Mouse (Mus musculus) common myeloid progenitor, adult 5-6 weeks (primary cell): Measurements from ENCODE around the gene Nxpe3. TPM values are rescaled to one million over a fixed set of nuclear protein-coding genes. Genes with fewer than 3 reads are reported as not detected.
"Not testable (repeated sequence)": the region's sequence is repeated elsewhere in the genome, so short reads cannot be mapped to it uniquely, and the experiment has no call there.

Experiments
- ATAC-seq: replicated peaks from 2 replicates; pipeline ENCODE4 v1.8.0; 2016; ENCODE audit warnings: low read depth, mild to moderate bottlenecking, moderate TSS enrichment, inconsistent platforms; ENCODE audit not compliant: poor library complexity, severe bottlenecking
- total RNA-seq: library from RNA; stranded (forward); fragments of 200-1000, 187-1606 nt; gene quantifications from 2 replicates; pipeline ENCODE4 v1.2.3, GENCODE M21; 2017

Gene Nxpe3
- total RNA-seq, 1 experiment from 2014 or later: 15.5 TPM

GRCm38 (mm10) chr16:55891346-55891745 is 3.7 kb downstream of the Nxpe3 start:
- ATAC-seq: no peak

GRCm38 (mm10) chr16:55890346-55891136 is 4.5 kb downstream of the Nxpe3 start:
- no peak for ATAC-seq

- no peak for ATAC-seq
Observed at GRCm38 (mm10) chr16:55889451-55889850, 5.6 kb downstream of the Nxpe3 start.

GRCm38 (mm10) chr16:55888584-55888960 is 6.5 kb downstream of the Nxpe3 start:
- ATAC-seq: no peak

GRCm38 (mm10) chr16:55887814-55888583 is 7.1 kb downstream of the Nxpe3 start:
- ATAC-seq: peak; percentile 93

- no peak for ATAC-seq
Observed at GRCm38 (mm10) chr16:55884246-55884645, 10.8 kb downstream of the Nxpe3 start.

GRCm38 (mm10) chr16:55876025-55876424 is 19.1 kb downstream of the Nxpe3 start:
- 0 out of 2 replicates have a peak, but pooled peaks have one; percentile 18 for ATAC-seq

GRCm38 (mm10) chr16:55863832-55864231 is 31.3 kb downstream of the Nxpe3 start:
- no peak for ATAC-seq

- ATAC-seq: peak; percentile 97
Observed at GRCm38 (mm10) chr16:55863149-55863815, 31.8 kb downstream of the Nxpe3 start.

GRCm38 (mm10) chr16:55861104-55861503 is 34.0 kb downstream of the Nxpe3 start:
- ATAC-seq: no peak

- not testable (repeated sequence) for ATAC-seq
Observed at GRCm38 (mm10) chr16:55859421-55859820, 35.7 kb downstream of the Nxpe3 start.

- peak; percentile 87 for ATAC-seq
Observed at GRCm38 (mm10) chr16:55858465-55858864, 36.6 kb downstream of the Nxpe3 start.

GRCm38 (mm10) chr16:55852943-55853727 is 42.0 kb downstream of the Nxpe3 start:
- peak; percentile 92 for ATAC-seq

GRCm38 (mm10) chr16:55852515-55852914 is 42.6 kb downstream of the Nxpe3 start:
- ATAC-seq: no peak

GRCm38 (mm10) chr16:55850485-55850884 is 44.6 kb downstream of the Nxpe3 start:
- no peak for ATAC-seq

GRCm38 (mm10) chr16:55847679-55848078 is 47.4 kb downstream of the Nxpe3 start:
- ATAC-seq: no peak

GRCm38 (mm10) chr16:55844847-55845246 is 50.2 kb downstream of the Nxpe3 start:
- no peak for ATAC-seq

- no peak for ATAC-seq
Observed at GRCm38 (mm10) chr16:55843919-55844318, 51.2 kb downstream of the Nxpe3 start.

- no peak for ATAC-seq
Observed at GRCm38 (mm10) chr16:55843134-55843533, 52.0 kb downstream of the Nxpe3 start.

GRCm38 (mm10) chr16:55841506-55841905 is 53.6 kb downstream of the Nxpe3 start:
- no peak for ATAC-seq
